Mouse (Mus musculus) liver, adult 2 months (tissue): ENCODE results near the gene Acads. TPM values are rescaled to one million over a fixed set of nuclear protein-coding genes. Genes with fewer than 3 reads are reported as not detected.

Experiments
- DNase-seq: peaks from one replicate; pipeline ENCODE4 v3.0.0-alpha.2; 2011; ENCODE audit warnings: low read depth, low spot score; ENCODE audit errors: extremely low read depth
- H3K27ac ChIP-seq: fragments of 200-500 bp; replicated peaks from 2 replicates; pipeline ENCODE4 v1.5.1; 2012; ENCODE audit warnings: low read depth, mild to moderate bottlenecking, control low read depth, inconsistent platforms, low read length; ENCODE audit not compliant: insufficient read depth
- H3K27me3 ChIP-seq: fragments of 200-500 bp; 2 replicates; pipeline ENCODE4 v1.6.1; 2012; ENCODE audit warnings: mild to moderate bottlenecking, moderate library complexity, low read length, inconsistent platforms; ENCODE audit not compliant: control insufficient read depth, insufficient read depth
- H3K36me3 ChIP-seq: fragments of 200-500 bp; 2 replicates; pipeline ENCODE4 v1.6.1; 2012; ENCODE audit warnings: low read length, inconsistent platforms; ENCODE audit not compliant: control insufficient read depth, insufficient read depth
- H3K4me1 ChIP-seq: fragments of 200-500 bp; 2 replicates; pipeline ENCODE4 v1.6.1; 2011; ENCODE audit warnings: low read length; ENCODE audit not compliant: control insufficient read depth, insufficient read depth
- H3K4me3 ChIP-seq: fragments of 200-500 bp; 2 replicates; pipeline ENCODE4 v1.5.1; 2011; ENCODE audit warnings: low read depth, mild to moderate bottlenecking, control low read depth, low read length, moderate library complexity; ENCODE audit not compliant: insufficient read depth
- H3K79me2 ChIP-seq: fragments of 200-500 bp; 2 replicates; pipeline ENCODE4 v1.6.1; 2012; ENCODE audit warnings: inconsistent platforms, mild to moderate bottlenecking, low read length, moderate library complexity; ENCODE audit not compliant: control insufficient read depth, insufficient read depth
- H3K9ac ChIP-seq: fragments of 200-500 bp; 2 replicates; pipeline ENCODE4 v1.6.1; 2012; ENCODE audit warnings: low read depth, mild to moderate bottlenecking, control low read depth, inconsistent platforms, low read length
- CTCF ChIP-seq: fragments of 200-500 bp; IDR thresholded peaks from 2 replicates; pipeline ENCODE4 v1.5.1; 2011; ENCODE audit warnings: low read depth, low read length, control low read depth
- POLR2A ChIP-seq: fragments of 200-500 bp; IDR thresholded peaks from 2 replicates; pipeline ENCODE4 v1.6.1; 2011; ENCODE audit warnings: low read length, control low read depth; ENCODE audit not compliant: insufficient read depth; ENCODE audit errors: extremely low read depth
- whole genome bisulfite sequencing: fragments of 180-500 bp; shearing (Covaris S2); methylation state at CpG from one replicate; pipeline ENCODE4 v1.1.7; 2018; 5-methylcytosine and 5-hydroxymethylcytosine counted together
- polyA plus RNA-seq: library from polyadenylated mRNA; depleted of rRNA; stranded (reverse); fragments of >200 nt; gene quantifications from 2 replicates; pipeline ENCODE4 v1.2.3, GENCODE M21; 2012
- total RNA-seq: library from RNA; depleted of rRNA; stranded (reverse); fragments of >200 nt; gene quantifications from 2 replicates; pipeline ENCODE4 v1.2.3, GENCODE M21; 2014

The Acads gene
- total and polyA plus RNA-seq, 2 experiments: 140 to 255 TPM

- Histone ChIP-seq H3K27me3 (no peaks in the 10 kb centered on the region), H3K79me2 (peaks cover 32% of the 10 kb centered on the region), H3K4me1 (peaks cover 22% of the 10 kb centered on the region), H3K9ac (no peak overlapping the region), H3K36me3 (peaks cover 10% of the 10 kb centered on the region), H3K4me3 (no peak overlapping the region), H3K27ac (no peak overlapping the region)
- no peak for DNase-seq
- 89% methylated on average over 11 of the region's 11 CpGs for WGBS
- TF ChIP-seq CTCF: no peak
- TF ChIP-seq POLR2A: no peak
Measured at GRCm38 (mm10) chr5:115071096-115071901, 47.8 kb downstream of the Acads start.

DNA sequence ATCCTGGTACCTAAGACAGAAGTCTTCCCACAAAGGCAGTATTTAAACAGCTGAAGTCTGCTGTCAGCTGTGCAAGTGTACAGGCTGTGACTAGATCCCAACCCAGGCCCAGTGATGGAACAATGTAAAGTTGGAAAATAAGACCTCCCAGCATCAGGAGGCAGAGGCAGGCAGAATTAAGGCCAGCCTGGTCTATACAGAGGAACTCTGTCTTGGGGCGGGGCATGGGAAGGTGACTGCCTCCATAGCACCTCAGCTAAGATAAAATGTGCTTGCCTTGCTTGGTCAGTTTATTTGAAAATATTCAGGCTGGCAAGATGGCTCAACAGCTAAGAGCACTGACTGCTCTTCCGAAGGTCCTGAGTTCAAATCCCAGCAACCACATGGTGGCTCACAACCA, 48.7 kb downstream of the Acads start:
- H3K4me3 ChIP-seq: no peak overlapping the region
- peaks cover 38% of the 10 kb centered on the region for H3K79me2 ChIP-seq
- peaks cover 22% of the 10 kb centered on the region for H3K4me1 ChIP-seq
- H3K27ac ChIP-seq: no peak overlapping the region
- no peaks in the 10 kb centered on the region for H3K27me3 ChIP-seq
- TF ChIP-seq CTCF: no peak
- no peak for TF ChIP-seq POLR2A
- H3K9ac ChIP-seq: no peak overlapping the region
- no peak for DNase-seq
- H3K36me3 ChIP-seq: peaks cover 5% of the 10 kb centered on the region; the same call in 1 of the 2 replicates
- WGBS: 97% methylated on average over 2 of the region's 2 CpGs

DNA sequence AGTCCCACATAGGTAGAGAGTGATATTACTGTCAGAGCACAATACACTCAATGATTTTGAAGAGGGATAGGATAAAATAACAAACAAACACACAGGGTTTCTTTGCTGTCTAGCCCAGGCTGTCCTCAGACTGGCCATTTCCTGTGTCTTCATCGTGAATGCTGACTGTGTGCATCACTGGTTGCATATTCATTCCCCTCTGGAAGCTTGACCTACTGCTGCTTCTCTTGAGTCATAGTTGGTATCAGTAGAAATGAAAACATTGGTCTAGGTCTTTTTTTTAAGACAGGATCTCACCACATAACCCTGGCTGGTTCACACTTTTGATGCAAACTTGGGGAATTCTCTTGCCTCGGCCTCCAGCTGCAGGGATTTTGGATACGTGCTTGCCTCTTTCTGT, 49.5 kb downstream of the Acads start:
- H3K4me3 ChIP-seq: no peak overlapping the region
- H3K9ac ChIP-seq: no peak overlapping the region
- WGBS: 67% methylated on average over 3 of the region's 3 CpGs
- no peak overlapping the region for H3K27ac ChIP-seq
- TF ChIP-seq CTCF (no peak), POLR2A (no peak)
- peaks cover 1% of the 10 kb centered on the region; the same call in 1 of the 2 replicates for H3K36me3 ChIP-seq
- H3K27me3 ChIP-seq: no peaks in the 10 kb centered on the region
- H3K79me2 ChIP-seq: peaks cover 43% of the 10 kb centered on the region
- H3K4me1 ChIP-seq: peaks cover 22% of the 10 kb centered on the region
- DNase-seq: no peak

DNA sequence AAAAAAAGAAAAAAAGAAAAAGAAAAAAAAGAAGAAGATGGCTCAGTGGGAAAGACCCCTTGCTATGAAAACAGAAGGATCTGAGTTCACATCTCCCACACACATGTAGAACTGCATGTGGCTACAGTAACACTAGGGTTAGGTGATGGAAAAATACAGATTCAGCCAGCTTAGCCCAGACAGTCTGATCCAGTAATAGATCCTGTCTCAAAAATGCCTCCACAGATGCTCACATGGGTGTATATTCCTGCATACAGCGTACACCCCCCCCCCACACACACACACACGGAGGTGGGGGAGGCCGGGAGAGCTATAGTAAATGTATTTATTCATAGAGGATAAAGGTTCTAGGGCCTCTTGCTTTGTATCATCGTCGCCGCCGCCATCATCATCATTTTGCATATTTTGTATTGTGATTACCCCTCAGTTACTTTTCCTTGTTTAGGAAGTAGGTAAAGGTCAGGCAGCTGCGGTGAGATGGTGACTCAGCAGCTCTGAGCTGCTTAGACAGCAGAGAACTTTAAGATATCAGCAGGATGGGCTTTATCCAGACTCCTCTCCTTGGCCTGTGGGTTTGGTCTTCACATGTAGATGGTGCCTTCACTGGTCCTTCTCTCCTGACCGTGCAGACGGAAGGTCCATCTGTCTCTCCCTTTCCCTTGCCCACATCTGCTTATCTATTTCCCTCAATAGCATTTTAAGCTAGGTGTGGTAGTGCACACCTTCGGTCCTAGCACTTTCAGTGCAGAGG, 50.3 kb downstream of the Acads start:
- no peak for TF ChIP-seq CTCF
- TF ChIP-seq POLR2A: no peak
- Histone ChIP-seq H3K4me3 (no peak overlapping the region), H3K36me3 (peaks cover 3% of the 10 kb centered on the region; the same call in 1 of the 2 replicates), H3K27me3 (no peaks in the 10 kb centered on the region), H3K79me2 (peaks cover 44% of the 10 kb centered on the region), H3K4me1 (peaks cover 22% of the 10 kb centered on the region), H3K27ac (no peak overlapping the region), H3K9ac (no peak overlapping the region)
- WGBS: 77% methylated on average over 11 of the region's 11 CpGs
- no peak for DNase-seq

DNA sequence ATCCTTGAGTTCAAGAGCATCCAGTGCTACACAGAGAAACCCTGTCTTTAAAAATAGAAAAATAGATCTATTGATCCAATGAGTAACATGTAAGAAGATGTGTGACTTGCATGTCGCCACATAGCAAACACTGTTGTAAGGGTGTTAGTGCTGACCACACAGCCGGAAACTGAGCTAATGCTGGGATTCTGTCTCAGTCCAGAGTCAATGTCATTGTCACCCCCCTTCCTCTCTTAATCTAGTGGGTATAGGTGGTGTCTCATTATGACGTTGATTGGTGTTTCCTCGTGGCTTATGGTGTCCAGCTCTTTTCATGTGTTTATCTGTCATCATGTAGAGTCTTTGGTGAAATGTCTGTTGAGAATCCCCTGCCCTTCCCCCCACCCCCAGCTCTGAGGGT, 52.9 kb downstream of the Acads start:
- peaks cover 41% of the 10 kb centered on the region for H3K79me2 ChIP-seq
- H3K4me3 ChIP-seq: no peak overlapping the region
- WGBS: 39% methylated on average over 4 of the region's 4 CpGs
- DNase-seq: no peak
- no peak overlapping the region for H3K9ac ChIP-seq
- no peak for TF ChIP-seq CTCF
- no peak for TF ChIP-seq POLR2A
- H3K4me1 ChIP-seq: peaks cover 15% of the 10 kb centered on the region
- H3K36me3 ChIP-seq: peaks cover 4% of the 10 kb centered on the region; the same call in 1 of the 2 replicates
- no peak overlapping the region for H3K27ac ChIP-seq
- no peaks in the 10 kb centered on the region for H3K27me3 ChIP-seq

GRCm38 (mm10) chr5:115063391-115063790, 55.8 kb downstream of the Acads start:
- peaks cover 20% of the 10 kb centered on the region for H3K4me1 ChIP-seq
- 90% methylated on average over 7 of the region's 7 CpGs for WGBS
- no peak for DNase-seq

More at GRCm38 (mm10) chr5:115063391-115063790, 55.8 kb downstream of the Acads start:
- no peak for TF ChIP-seq POLR2A
- TF ChIP-seq CTCF: no peak
- Histone ChIP-seq H3K36me3 (peaks cover 4% of the 10 kb centered on the region; the same call in 1 of the 2 replicates), H3K27me3 (no peaks in the 10 kb centered on the region), H3K4me3 (no peak overlapping the region), H3K9ac (no peak overlapping the region), H3K27ac (no peak overlapping the region), H3K79me2 (peaks cover 48% of the 10 kb centered on the region)
